Mouse (Mus musculus) megakaryocyte, embryonic 14.5 days (primary cell): Measurements from ENCODE around the gene Tbcc. TPM values are rescaled to one million over a fixed set of nuclear protein-coding genes. Genes with fewer than 3 reads are reported as not detected.
A peak's percentile ranks its signal among the peaks of the same experiment; 100 is the strongest.
"Not testable (repeated sequence)": the region's sequence is repeated elsewhere in the genome, so short reads cannot be mapped to it uniquely, and the experiment has no call there.

Experiments
- H3K27me3 ChIP-seq: replicated peaks from 2 replicates; pipeline ENCODE3; 2012; ENCODE audit warnings: inconsistent platforms
- H3K36me3 ChIP-seq: replicated peaks from 2 replicates; pipeline ENCODE3; 2012; ENCODE audit warnings: low read length, inconsistent platforms, mixed read lengths
- H3K4me1 ChIP-seq: 2 replicates; pipeline ENCODE4 v1.6.1; 2012; ENCODE audit warnings: inconsistent platforms
- H3K4me3 ChIP-seq: replicated peaks from 2 replicates; pipeline ENCODE3; 2012; ENCODE audit warnings: moderate library complexity, mild to moderate bottlenecking, inconsistent platforms
- H3K9me3 ChIP-seq: 2 replicates; pipeline ENCODE4 v1.6.1; 2012; ENCODE audit warnings: inconsistent platforms
- FLI1 ChIP-seq: IDR thresholded peaks from 2 replicates; pipeline ENCODE4 v1.6.1; 2012; ENCODE audit warnings: low read length, inconsistent platforms, mixed read lengths
- GATA1 ChIP-seq: IDR thresholded peaks from 3 replicates; pipeline ENCODE4 v1.6.1; 2012; ENCODE audit warnings: mixed read lengths, low read length, inconsistent platforms, borderline replicate concordance
- polyA plus RNA-seq: library from polyadenylated mRNA; stranded (reverse); fragments of >175 nt; gene quantifications from 2 replicates; pipeline ENCODE4 v1.2.3, GENCODE M21; 2012; ENCODE audit warnings: low replicate concordance; ENCODE audit not compliant: insufficient read depth

The Tbcc gene
- 23.7 and 40.2 TPM in 2 replicates for polyA plus RNA-seq

- peaks cover 18% of the 10 kb centered on the region for H3K36me3 ChIP-seq
- H3K4me1 ChIP-seq, result peaks cover 60% of the 10 kb centered on the region
- no peaks in the 10 kb centered on the region for H3K27me3 ChIP-seq
- peak within 1 kb of the TSS; percentile 98 for H3K4me3 ChIP-seq
- H3K9me3 ChIP-seq, result no peaks in the 10 kb centered on the region
- TF ChIP-seq GATA1, result no peak
- TF ChIP-seq FLI1, result no peak
These were observed at the start of gene Tbcc for GRCm38 (mm10) chr17:46890116-46890815. Tbcc (plus strand) TSS chr17:46890684.

DNA sequence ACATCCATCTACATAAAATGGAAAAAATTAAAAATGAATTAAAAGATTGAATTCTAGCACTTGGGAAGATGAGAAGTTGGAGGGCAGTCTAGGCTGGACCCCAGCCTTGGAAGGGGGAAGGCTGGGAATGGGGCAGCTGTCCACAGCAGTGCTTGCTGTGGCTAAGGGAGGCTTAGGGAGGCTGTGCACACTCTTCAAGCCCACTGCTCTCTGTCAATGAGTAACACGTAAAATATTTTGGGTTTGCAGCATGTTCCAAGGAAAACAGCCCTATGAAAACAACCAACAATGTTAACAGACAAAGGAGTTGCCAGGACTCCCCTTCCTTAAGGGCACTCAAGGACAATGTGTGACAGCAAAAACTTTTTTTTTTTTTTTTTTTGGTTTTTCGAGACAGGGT lies 47.5 kb upstream of the Tbcc start:
- Histone ChIP-seq H3K4me3 (no peak overlapping the region), H3K27me3 (no peaks in the 10 kb centered on the region), H3K36me3 (peaks cover 32% of the 10 kb centered on the region), H3K9me3 (no peaks in the 10 kb centered on the region), H3K4me1 (peaks cover 27% of the 10 kb centered on the region)
- TF ChIP-seq GATA1 (no peak), FLI1 (no peak)

- H3K36me3 ChIP-seq, result peaks cover 30% of the 10 kb centered on the region
These were observed 46.8 kb upstream of the Tbcc start for GRCm38 (mm10) chr17:46843716-46844115.

GRCm38 (mm10) chr17:46844811-46845210 lies 45.7 kb upstream of the Tbcc start:
- no peaks in the 10 kb centered on the region for H3K9me3 ChIP-seq
- H3K4me3 ChIP-seq, result no peak overlapping the region
- H3K36me3 ChIP-seq, result peaks cover 29% of the 10 kb centered on the region
- H3K4me1 ChIP-seq, result peaks cover 29% of the 10 kb centered on the region
- TF ChIP-seq GATA1, result no peak
- TF ChIP-seq FLI1, result no peak
- H3K27me3 ChIP-seq, result no peaks in the 10 kb centered on the region

More at GRCm38 (mm10) chr17:46843716-46844115, 46.8 kb upstream of the Tbcc start:
- peaks cover 24% of the 10 kb centered on the region for H3K4me1 ChIP-seq
- no peak for TF ChIP-seq FLI1
- no peak for TF ChIP-seq GATA1
- H3K4me3 ChIP-seq, result no peak overlapping the region
- H3K9me3 ChIP-seq, result no peaks in the 10 kb centered on the region
- H3K27me3 ChIP-seq, result no peaks in the 10 kb centered on the region

DNA sequence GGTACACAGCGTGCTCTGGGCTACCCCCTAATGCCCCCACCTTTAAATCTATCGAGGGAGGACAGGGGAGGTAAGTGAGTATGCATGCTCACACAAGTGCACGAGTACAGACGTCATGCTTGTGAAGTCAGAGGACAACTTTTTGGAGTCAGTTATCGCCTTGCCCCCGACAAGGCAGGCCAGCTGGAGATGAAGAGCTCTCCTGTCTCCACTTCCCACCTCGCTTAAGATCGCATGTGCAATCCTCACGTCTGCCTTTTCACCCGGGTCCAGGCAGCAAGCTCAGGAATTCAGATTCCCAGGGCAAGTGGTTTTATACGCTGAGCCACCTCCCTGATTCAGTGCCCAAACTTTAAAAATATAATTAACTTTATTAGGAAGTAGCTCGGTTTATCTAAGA lies 45.2 kb upstream of the Tbcc start:
- TF ChIP-seq GATA1 (no peak), FLI1 (no peak)
- peaks cover 24% of the 10 kb centered on the region for H3K4me1 ChIP-seq
- H3K27me3 ChIP-seq, result no peaks in the 10 kb centered on the region
- H3K36me3 ChIP-seq, result peaks cover 26% of the 10 kb centered on the region
- H3K9me3 ChIP-seq, result no peaks in the 10 kb centered on the region
- H3K4me3 ChIP-seq, result no peak overlapping the region

GRCm38 (mm10) chr17:46846573-46846972 lies 43.9 kb upstream of the Tbcc start:
- H3K4me1 ChIP-seq, result peaks cover 23% of the 10 kb centered on the region
- H3K4me3 ChIP-seq, H3K9me3 ChIP-seq, H3K27me3 ChIP-seq: not testable (repeated sequence)
- H3K36me3 ChIP-seq, result peaks cover 20% of the 10 kb centered on the region

- TF ChIP-seq GATA1 (no peak), FLI1 (no peak)
- no peak overlapping the region for H3K4me3 ChIP-seq
- peaks cover 17% of the 10 kb centered on the region for H3K36me3 ChIP-seq
- no peaks in the 10 kb centered on the region for H3K27me3 ChIP-seq
- H3K4me1 ChIP-seq, result peaks cover 22% of the 10 kb centered on the region
- no peaks in the 10 kb centered on the region for H3K9me3 ChIP-seq
These were observed 43.3 kb upstream of the Tbcc start for GRCm38 (mm10) chr17:46847206-46847605.

- Histone ChIP-seq H3K9me3 (no peaks in the 10 kb centered on the region), H3K36me3 (peaks cover 25% of the 10 kb centered on the region), H3K4me1 (peaks cover 40% of the 10 kb centered on the region), H3K4me3 (no peak overlapping the region), H3K27me3 (no peaks in the 10 kb centered on the region)
- no peak for TF ChIP-seq GATA1
- TF ChIP-seq FLI1, result no peak
These were observed 37.8 kb upstream of the Tbcc start for GRCm38 (mm10) chr17:46852725-46853124.

DNA sequence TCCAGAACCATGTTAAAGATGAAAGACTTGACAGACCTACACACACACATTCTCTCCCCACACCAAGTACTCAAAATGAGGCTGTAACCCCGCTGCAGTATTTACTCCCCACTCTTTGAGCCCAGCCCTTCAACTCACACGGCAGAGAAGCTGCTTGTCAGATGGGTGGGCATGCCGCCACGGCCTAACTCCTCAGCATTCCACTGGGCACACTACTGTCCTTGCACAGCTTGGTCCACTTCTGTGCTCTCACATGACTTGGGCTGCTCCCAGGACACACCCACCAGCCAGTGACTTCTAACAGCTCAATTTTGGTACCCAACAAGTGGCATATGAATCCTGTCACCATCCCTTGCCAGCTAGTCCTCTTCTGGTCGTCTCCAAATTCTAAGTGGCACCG lies 37.2 kb upstream of the Tbcc start:
- peaks cover 40% of the 10 kb centered on the region for H3K4me1 ChIP-seq
- no peaks in the 10 kb centered on the region for H3K27me3 ChIP-seq
- TF ChIP-seq GATA1 (no peak), FLI1 (no peak)
- peak overlapping the region; percentile 69 for H3K4me3 ChIP-seq
- peaks cover 25% of the 10 kb centered on the region for H3K36me3 ChIP-seq
- no peaks in the 10 kb centered on the region for H3K9me3 ChIP-seq

GRCm38 (mm10) chr17:46854096-46854495 lies 36.4 kb upstream of the Tbcc start:
- H3K27me3 ChIP-seq, result no peaks in the 10 kb centered on the region
- no peaks in the 10 kb centered on the region for H3K9me3 ChIP-seq
- peaks cover 25% of the 10 kb centered on the region for H3K36me3 ChIP-seq
- H3K4me1 ChIP-seq, result peaks cover 35% of the 10 kb centered on the region
- TF ChIP-seq FLI1, result no peak
- no peak for TF ChIP-seq GATA1
- no peak overlapping the region for H3K4me3 ChIP-seq
